Mouse (Mus musculus) heart, adult 2 months (tissue): ENCODE measurements around the gene Gm20388.

ENCODE experiments used
- CTCF ChIP-seq: fragments of 200-600 bp; IDR thresholded peaks from 2 replicates; pipeline ENCODE4 v1.8.1; 2022; ENCODE audit warnings: antibody characterized with exemption, mild to moderate bottlenecking, moderate library complexity
- EP300 ChIP-seq: fragments of 200-500 bp; IDR thresholded peaks from 2 replicates; pipeline ENCODE4 v1.6.1; 2011; ENCODE audit warnings: low read depth, low read length, control low read depth; ENCODE audit not compliant: insufficient read depth
- POLR2A ChIP-seq: fragments of 200-500 bp; IDR thresholded peaks from 2 replicates; pipeline ENCODE4 v1.6.1; 2011; ENCODE audit warnings: mild to moderate bottlenecking, low read depth, low read length, control low read depth; ENCODE audit not compliant: insufficient read depth

- no peak for TF ChIP-seq POLR2A
- TF ChIP-seq CTCF: no peak
- no peak for TF ChIP-seq EP300
These were observed 3901.6 kb downstream of the Gm20388 start for GRCm38 (mm10) chr8:123812227-123812626.
